Mouse (Mus musculus): ENCODE results near the gene Gm340. TPM values are rescaled to one million over a fixed set of nuclear protein-coding genes. Genes with fewer than 3 reads are reported as not detected.

Gm340 gene
- polyA plus RNA-seq, 1 experiment from 2014 or later = 1.2 TPM

DNA sequence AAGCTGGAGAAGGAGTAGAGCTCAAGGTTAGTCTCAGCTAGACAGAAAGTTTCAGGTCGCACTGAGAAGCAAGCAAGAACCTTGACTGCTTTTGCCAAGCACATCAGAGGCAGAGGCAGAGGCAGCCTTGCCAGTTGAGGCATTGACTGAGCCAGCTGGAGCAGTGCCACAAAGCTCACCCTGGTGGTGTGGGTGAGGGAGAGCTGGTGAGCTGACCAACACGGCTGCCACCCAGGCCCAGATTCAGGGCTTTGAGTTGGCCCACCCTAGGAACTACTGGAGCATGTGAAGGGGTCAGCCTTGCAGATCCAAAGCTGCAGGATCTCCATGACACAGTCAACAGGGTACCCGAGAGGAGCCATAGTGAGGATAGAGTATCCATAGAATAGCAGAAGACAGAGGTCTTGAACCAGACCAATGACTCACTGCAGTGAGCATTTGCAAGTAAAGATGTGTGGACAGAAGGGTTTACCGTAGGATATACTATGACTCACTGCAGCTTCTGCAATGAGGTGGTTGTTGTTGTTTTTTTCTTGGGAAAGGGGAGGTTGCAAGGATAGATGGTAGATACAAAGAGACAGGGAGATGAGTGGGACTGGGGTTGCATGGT, 2.8 kb upstream of the Gm340 start:
- H3K4me3 ChIP-seq (ENCODE audit: low read depth, low read length) = no peak overlapping the region
- no peaks in the 10 kb centered on the region for H3K27me3 ChIP-seq (ENCODE audit: control insufficient read depth, insufficient read depth, low read depth, low read length)
- 75% methylated on average over 4 of the region's 4 CpGs for WGBS (ENCODE audit: insufficient replicate concordance)
- no peak for ATAC-seq (ENCODE audit: low read depth)
- H3K4me2 ChIP-seq (ENCODE audit: low read depth, low read length) = no peak overlapping the region
- peaks cover 4% of the 10 kb centered on the region; the same call in 1 of the 2 replicates for H3K36me3 ChIP-seq (ENCODE audit: control insufficient read depth, insufficient read depth)
- no peak overlapping the region for H3K27ac ChIP-seq (ENCODE audit: low read length)
- H3K9ac ChIP-seq (ENCODE audit: low read depth, low read length) = no peak overlapping the region
- H3K4me1 ChIP-seq (ENCODE audit: control insufficient read depth, low read depth, low read length) = no peaks in the 10 kb centered on the region
- H3K9me3 ChIP-seq (replicated peaks; ENCODE audit: control insufficient read depth, low read length) = no peaks in the 10 kb centered on the region

DNA sequence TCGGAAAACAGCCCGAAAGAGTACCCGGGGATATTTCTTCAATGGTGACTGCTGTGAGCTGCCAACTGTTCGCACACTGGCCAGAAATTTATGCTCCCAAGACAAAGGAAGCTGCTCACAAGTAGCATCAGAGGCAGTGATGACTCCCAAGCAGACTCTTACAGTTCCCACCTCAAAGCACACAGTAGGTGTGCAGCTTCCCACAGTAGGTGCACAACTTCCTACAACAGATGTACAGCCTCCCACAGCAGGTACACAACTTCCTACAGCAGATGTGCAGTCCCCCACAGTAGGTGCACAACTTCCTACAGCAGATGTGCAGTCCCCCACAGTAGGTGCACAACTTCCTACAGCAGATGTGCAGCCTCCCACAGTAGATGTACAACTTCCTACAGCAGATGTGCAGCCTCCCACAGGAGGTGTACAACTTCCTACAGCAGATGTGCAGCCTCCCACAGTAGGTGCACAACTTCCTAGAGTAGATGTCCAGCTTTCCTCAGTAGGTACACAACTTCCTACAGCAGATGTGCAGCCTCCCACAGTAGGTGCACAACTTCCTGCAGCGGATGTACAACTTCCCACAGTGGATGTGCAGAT, 846 bp downstream of the Gm340 start:
- Histone ChIP-seq H3K9ac (ENCODE audit: low read depth, low read length) (no peak overlapping the region), H3K4me3 (ENCODE audit: low read depth, low read length) (no peak overlapping the region), H3K27ac (ENCODE audit: low read length) (no peak overlapping the region), H3K4me2 (ENCODE audit: low read depth, low read length) (no peak overlapping the region), H3K4me1 (ENCODE audit: control insufficient read depth, low read depth, low read length) (no peaks in the 10 kb centered on the region), H3K27me3 (ENCODE audit: control insufficient read depth, insufficient read depth, low read depth, low read length) (no peaks in the 10 kb centered on the region), H3K9me3 (replicated peaks; ENCODE audit: control insufficient read depth, low read length) (no peaks in the 10 kb centered on the region), H3K36me3 (ENCODE audit: control insufficient read depth, insufficient read depth) (peaks cover 4% of the 10 kb centered on the region; the same call in 1 of the 2 replicates)
- WGBS (ENCODE audit: insufficient replicate concordance) = 85% methylated on average over 5 of the region's 5 CpGs
- no peak for ATAC-seq (ENCODE audit: low read depth)

DNA sequence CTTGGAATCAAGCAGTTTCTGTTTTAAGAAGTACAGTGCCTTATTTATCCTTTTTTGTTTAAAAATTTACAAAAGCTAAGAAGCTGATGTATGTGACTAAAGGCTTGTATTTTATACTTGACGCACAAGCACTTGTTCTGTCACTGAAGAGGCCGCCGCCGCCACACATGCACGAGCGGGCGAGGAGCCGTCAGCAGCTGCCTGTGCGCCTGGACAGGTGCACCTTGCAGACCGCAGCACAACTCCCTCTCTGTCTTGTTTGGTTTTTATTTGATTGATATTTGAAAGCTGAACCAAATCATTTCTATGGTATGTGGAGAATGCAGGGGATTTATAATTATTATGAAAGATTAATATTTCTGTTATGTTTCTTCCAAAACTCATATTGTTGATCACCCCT, 4.6 kb downstream of the Gm340 start:
- H3K4me1 ChIP-seq (ENCODE audit: control insufficient read depth, low read depth, low read length) = no peaks in the 10 kb centered on the region
- no peak overlapping the region for H3K4me3 ChIP-seq (ENCODE audit: low read depth, low read length)
- H3K9ac ChIP-seq (ENCODE audit: low read depth, low read length) = no peak overlapping the region
- no peaks in the 10 kb centered on the region for H3K27me3 ChIP-seq (ENCODE audit: control insufficient read depth, insufficient read depth, low read depth, low read length)
- no peak overlapping the region for H3K4me2 ChIP-seq (ENCODE audit: low read depth, low read length)
- no peak overlapping the region for H3K27ac ChIP-seq (ENCODE audit: low read length)
- WGBS (ENCODE audit: insufficient replicate concordance) = 87% methylated on average over 10 of the region's 10 CpGs
- no peaks in the 10 kb centered on the region for H3K9me3 ChIP-seq (replicated peaks; ENCODE audit: control insufficient read depth, low read length)
- no peak for ATAC-seq (ENCODE audit: low read depth)
- peaks cover 4% of the 10 kb centered on the region; the same call in 1 of the 2 replicates for H3K36me3 ChIP-seq (ENCODE audit: control insufficient read depth, insufficient read depth)

DNA sequence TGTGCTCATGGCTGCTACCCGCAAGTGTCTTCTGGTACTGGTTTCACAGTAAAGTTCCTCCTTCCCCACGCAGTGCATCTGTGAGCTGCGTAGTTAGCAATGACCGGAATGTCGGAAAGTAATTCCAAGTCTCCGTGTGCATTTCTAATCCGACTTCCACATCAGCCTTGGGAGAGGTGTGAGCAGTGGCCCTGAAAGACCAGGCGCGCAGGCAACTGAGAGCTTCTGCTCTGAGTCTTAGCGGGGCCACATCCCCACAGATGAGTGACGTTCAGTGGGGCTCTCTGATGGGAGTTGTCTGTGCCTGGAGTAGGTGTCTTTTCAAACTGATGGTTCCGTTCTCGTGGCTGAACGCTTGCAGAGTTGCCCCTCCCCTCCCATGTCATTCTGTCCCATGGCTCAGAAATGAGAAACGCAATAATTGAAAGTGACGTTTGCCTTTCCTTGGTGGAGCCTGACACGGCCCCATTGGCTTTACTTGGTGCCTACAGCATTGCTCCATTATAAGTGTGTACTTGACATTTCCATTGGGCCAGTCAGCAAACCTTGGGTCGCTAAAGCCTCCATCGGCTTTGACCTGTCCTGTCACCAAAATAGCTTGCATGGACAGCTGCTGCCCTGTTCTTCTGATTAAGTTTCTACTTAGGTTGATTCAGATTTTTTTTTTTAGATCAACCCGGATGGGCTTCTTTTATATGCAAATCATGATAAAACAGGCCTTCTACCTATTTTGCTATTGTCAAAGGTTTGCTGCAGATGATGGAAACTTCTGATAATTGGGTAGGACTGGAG, 5.5 kb downstream of the Gm340 start:
- Histone ChIP-seq H3K9me3 (replicated peaks; ENCODE audit: control insufficient read depth, low read length) (no peaks in the 10 kb centered on the region), H3K4me1 (ENCODE audit: control insufficient read depth, low read depth, low read length) (no peaks in the 10 kb centered on the region), H3K27me3 (ENCODE audit: control insufficient read depth, insufficient read depth, low read depth, low read length) (no peaks in the 10 kb centered on the region), H3K4me3 (ENCODE audit: low read depth, low read length) (no peak overlapping the region), H3K27ac (ENCODE audit: low read length) (no peak overlapping the region), H3K4me2 (ENCODE audit: low read depth, low read length) (no peak overlapping the region), H3K36me3 (ENCODE audit: control insufficient read depth, insufficient read depth) (peaks cover 4% of the 10 kb centered on the region; the same call in 1 of the 2 replicates), H3K9ac (ENCODE audit: low read depth, low read length) (no peak overlapping the region)
- no peak for ATAC-seq (ENCODE audit: low read depth)
- 83% methylated on average over 20 of the region's 20 CpGs for WGBS (ENCODE audit: insufficient replicate concordance)

DNA sequence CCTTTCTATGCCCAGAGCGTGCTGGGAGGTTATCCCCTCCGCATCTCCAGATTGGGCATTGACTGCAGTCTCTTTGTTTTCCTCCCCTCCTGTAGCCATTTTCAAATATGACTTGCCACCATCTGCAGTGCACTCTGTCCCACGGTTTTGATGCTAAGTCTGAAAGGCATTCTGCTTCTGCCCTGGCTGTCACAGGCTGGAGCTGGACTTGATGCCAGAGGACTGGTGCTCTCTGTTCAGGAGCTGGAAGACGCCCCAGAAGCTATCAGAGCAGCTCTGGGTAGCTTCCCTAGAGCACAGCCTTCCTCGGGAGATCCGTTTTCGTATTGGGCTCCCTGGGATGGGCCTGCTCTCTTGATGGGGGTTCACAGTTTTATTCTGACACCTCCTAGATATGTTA, 6.9 kb downstream of the Gm340 start:
- H3K9me3 ChIP-seq (replicated peaks; ENCODE audit: control insufficient read depth, low read length) = no peaks in the 10 kb centered on the region
- no peak overlapping the region for H3K4me2 ChIP-seq (ENCODE audit: low read depth, low read length)
- H3K4me1 ChIP-seq (ENCODE audit: control insufficient read depth, low read depth, low read length) = no peaks in the 10 kb centered on the region
- no peak for ATAC-seq (ENCODE audit: low read depth)
- H3K9ac ChIP-seq (ENCODE audit: low read depth, low read length) = no peak overlapping the region
- no peak overlapping the region for H3K27ac ChIP-seq (ENCODE audit: low read length)
- 0 out of 2 replicates have a peak, but pooled peaks cover under 1% of the 10 kb centered on the region for H3K36me3 ChIP-seq (ENCODE audit: control insufficient read depth, insufficient read depth)
- 68% methylated on average over 7 of the region's 7 CpGs for WGBS (ENCODE audit: insufficient replicate concordance)
- H3K27me3 ChIP-seq (ENCODE audit: control insufficient read depth, insufficient read depth, low read depth, low read length) = no peaks in the 10 kb centered on the region
- H3K4me3 ChIP-seq (ENCODE audit: low read depth, low read length) = no peak overlapping the region

DNA sequence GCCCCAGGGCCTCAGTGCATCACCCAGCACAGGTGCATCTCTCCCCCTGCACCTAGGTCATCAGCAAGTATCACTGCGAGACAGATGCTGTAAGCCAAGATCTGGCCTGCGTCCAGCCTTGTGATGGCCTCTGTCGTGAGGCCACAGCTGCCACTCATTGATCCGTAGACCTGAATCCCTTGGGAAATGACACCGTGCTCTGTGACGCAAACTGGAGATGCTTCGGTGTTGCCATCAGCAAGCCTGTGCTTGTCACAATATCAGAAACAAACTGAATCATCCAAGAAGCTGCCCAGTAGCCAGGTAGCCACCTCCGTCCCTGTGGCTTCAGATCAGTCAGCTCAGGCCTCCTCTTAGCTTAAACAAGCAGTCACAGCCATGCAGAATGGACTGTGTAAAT, 7.5 kb downstream of the Gm340 start:
- no peaks in the 10 kb centered on the region for H3K9me3 ChIP-seq (replicated peaks; ENCODE audit: control insufficient read depth, low read length)
- no peaks in the 10 kb centered on the region for H3K27me3 ChIP-seq (ENCODE audit: control insufficient read depth, insufficient read depth, low read depth, low read length)
- no peak for ATAC-seq (ENCODE audit: low read depth)
- H3K4me3 ChIP-seq (ENCODE audit: low read depth, low read length) = no peak overlapping the region
- H3K9ac ChIP-seq (ENCODE audit: low read depth, low read length) = no peak overlapping the region
- 77% methylated on average over 8 of the region's 8 CpGs for WGBS (ENCODE audit: insufficient replicate concordance)
- H3K27ac ChIP-seq (ENCODE audit: low read length) = no peak overlapping the region
- H3K4me2 ChIP-seq (ENCODE audit: low read depth, low read length) = no peak overlapping the region
- H3K4me1 ChIP-seq (ENCODE audit: control insufficient read depth, low read depth, low read length) = no peaks in the 10 kb centered on the region
- no peaks in the 10 kb centered on the region for H3K36me3 ChIP-seq (ENCODE audit: control insufficient read depth, insufficient read depth)

DNA sequence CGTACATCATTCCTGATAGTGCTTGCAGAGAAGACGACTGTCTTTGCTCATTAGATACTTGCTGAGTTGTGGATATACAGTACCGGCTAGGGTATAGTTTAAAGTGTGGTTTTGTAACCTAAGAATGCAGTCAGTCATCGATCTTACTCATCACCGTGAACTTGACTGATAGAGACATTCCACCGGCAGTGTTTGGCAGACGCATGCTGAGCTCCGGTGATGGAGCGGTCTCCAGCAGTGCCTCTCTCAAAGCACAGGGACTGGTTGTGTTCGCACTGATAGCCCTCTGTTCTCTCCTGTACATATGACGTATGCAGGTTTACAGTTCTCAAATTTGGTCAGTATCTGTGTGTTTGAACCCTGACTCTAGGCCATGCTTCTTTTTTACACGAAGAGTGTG, 9.6 kb downstream of the Gm340 start:
- WGBS (ENCODE audit: insufficient replicate concordance) = 77% methylated on average over 12 of the region's 12 CpGs
- Histone ChIP-seq H3K4me3 (ENCODE audit: low read depth, low read length) (no peak overlapping the region), H3K4me1 (ENCODE audit: control insufficient read depth, low read depth, low read length) (no peaks in the 10 kb centered on the region)

DNA sequence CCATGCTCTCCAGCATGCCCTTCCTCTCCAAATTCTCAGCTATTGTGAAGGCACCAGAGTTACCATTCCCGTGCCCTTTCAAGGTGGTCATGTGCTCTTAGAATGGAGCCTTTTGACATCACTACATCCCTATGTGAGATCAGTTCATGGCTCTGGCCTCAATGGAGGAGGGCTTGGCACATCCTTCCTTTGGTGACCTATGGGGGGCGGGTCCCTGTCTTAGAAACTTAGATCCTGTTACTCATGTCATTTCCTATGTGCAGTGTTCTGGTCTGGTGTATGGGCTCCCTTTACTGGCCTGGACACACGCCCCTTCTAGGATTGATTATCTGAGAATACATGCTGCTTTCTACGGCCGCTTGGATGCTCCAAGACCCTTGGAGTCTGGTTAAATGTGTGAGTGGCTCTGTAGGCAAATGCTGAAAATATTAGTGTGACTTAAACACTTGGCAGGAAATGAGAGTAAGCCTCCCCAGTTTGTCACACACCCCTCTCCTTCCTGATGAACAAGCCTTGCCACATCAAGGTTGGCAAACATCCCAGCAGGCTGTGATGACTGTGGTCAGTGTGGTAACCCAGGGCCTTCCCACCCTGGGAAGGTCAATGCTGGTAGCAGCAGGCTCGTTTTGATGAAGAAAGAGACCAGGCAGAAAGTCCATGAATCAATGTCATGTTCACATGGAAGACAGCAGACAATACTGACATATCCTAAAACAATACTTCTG, 15.2 kb downstream of the Gm340 start:
- no peak overlapping the region for H3K9ac ChIP-seq (ENCODE audit: low read depth, low read length)
- no peaks in the 10 kb centered on the region for H3K36me3 ChIP-seq (ENCODE audit: control insufficient read depth, insufficient read depth)
- H3K4me1 ChIP-seq (ENCODE audit: control insufficient read depth, low read depth, low read length) = no peaks in the 10 kb centered on the region; the same call in 1 of the 2 replicates
- H3K27ac ChIP-seq (ENCODE audit: low read length) = 0 out of 2 replicates have a peak overlapping the region, but pooled peaks have one; percentile 6
- H3K27me3 ChIP-seq (ENCODE audit: control insufficient read depth, insufficient read depth, low read depth, low read length) = no peaks in the 10 kb centered on the region
- no peak overlapping the region for H3K4me2 ChIP-seq (ENCODE audit: low read depth, low read length)
- peak; percentile 81 for ATAC-seq (ENCODE audit: low read depth)
- WGBS (ENCODE audit: insufficient replicate concordance) = 50% methylated on average over 6 of the region's 6 CpGs
- no peak overlapping the region for H3K4me3 ChIP-seq (ENCODE audit: low read depth, low read length)
- H3K9me3 ChIP-seq (replicated peaks; ENCODE audit: control insufficient read depth, low read length) = no peaks in the 10 kb centered on the region

More for the DNA sequence above, 9.6 kb downstream of the Gm340 start:
- Histone ChIP-seq H3K4me2 (ENCODE audit: low read depth, low read length) (no peak overlapping the region), H3K27ac (ENCODE audit: low read length) (no peak overlapping the region), H3K27me3 (ENCODE audit: control insufficient read depth, insufficient read depth, low read depth, low read length) (no peaks in the 10 kb centered on the region), H3K9ac (ENCODE audit: low read depth, low read length) (no peak overlapping the region), H3K36me3 (ENCODE audit: control insufficient read depth, insufficient read depth) (no peaks in the 10 kb centered on the region), H3K9me3 (replicated peaks; ENCODE audit: control insufficient read depth, low read length) (no peaks in the 10 kb centered on the region)
- ATAC-seq (ENCODE audit: low read depth) = no peak
